Mouse (Mus musculus) neural tube, embryonic 11.5 days (tissue): Measurements from ENCODE around the gene Gm1553. TPM values are rescaled to one million over a fixed set of nuclear protein-coding genes. Genes with fewer than 3 reads are reported as not detected.

Experiments used
- ATAC-seq: fragments of 200-750 bp; cut with Nextera tagmentation; 2 replicates; pipeline ENCODE4 v1.8.0; 2017; ENCODE audit warnings: moderate number of reproducible peaks, mild to moderate bottlenecking, moderate TSS enrichment, moderate library complexity; ENCODE audit not compliant: insufficient read depth, low FRiP score, low TSS enrichment
- DNase-seq: peaks from one replicate; pipeline ENCODE4 v3.0.0-alpha.2; 2015; ENCODE audit warnings: low spot score
- H3K27ac ChIP-seq: fragments of 300-500 bp; sonication (generic); 2 replicates; pipeline ENCODE4 v1.5.1; 2014; ENCODE audit warnings: low read depth, mild to moderate bottlenecking, low read length
- H3K27me3 ChIP-seq: fragments of 300-500 bp; sonication (generic); 2 replicates; pipeline ENCODE4 v1.6.1; 2014; ENCODE audit warnings: mild to moderate bottlenecking, low read length, mixed read lengths; ENCODE audit not compliant: control insufficient read depth, insufficient read depth
- H3K36me3 ChIP-seq: fragments of 300-500 bp; sonication (generic); 2 replicates; pipeline ENCODE4 v1.6.1; 2014; ENCODE audit warnings: mild to moderate bottlenecking, low read length, moderate library complexity, mixed read lengths; ENCODE audit not compliant: control insufficient read depth, insufficient read depth
- H3K4me1 ChIP-seq: fragments of 300-500 bp; sonication (generic); 2 replicates; pipeline ENCODE4 v1.6.1; 2014; ENCODE audit warnings: low read length, mixed read lengths; ENCODE audit not compliant: control insufficient read depth, insufficient read depth
- H3K4me2 ChIP-seq: fragments of 300-500 bp; sonication (generic); 2 replicates; pipeline ENCODE4 v1.6.1; 2014; ENCODE audit warnings: low read depth, mild to moderate bottlenecking, moderate library complexity
- H3K4me3 ChIP-seq: fragments of 300-500 bp; sonication (generic); 2 replicates; pipeline ENCODE4 v1.5.1; 2014; ENCODE audit warnings: low read depth, low read length
- H3K9ac ChIP-seq: fragments of 300-500 bp; sonication (generic); 2 replicates; pipeline ENCODE4 v1.6.1; 2014; ENCODE audit warnings: mild to moderate bottlenecking, low read length
- H3K9me3 ChIP-seq: fragments of 300-500 bp; sonication (generic); 2 replicates; pipeline ENCODE4 v1.6.1; 2016; ENCODE audit warnings: low read length; ENCODE audit not compliant: control insufficient read depth
- WGBS: fragments of 180-500 bp; shearing (Covaris S2); extraction: QIAGEN DNeasy Blood & Tissue Kit; methylation state at CpG from one replicate; pipeline ENCODE4 v1.1.7; 2014; 5-methylcytosine and 5-hydroxymethylcytosine counted together
- polyA plus RNA-seq: library from polyadenylated mRNA; unstranded; fragments of >200 nt; fragmentation: Nextera tagmentation; extraction: Ambion mirVana; gene quantifications from 2 replicates; pipeline ENCODE4 v1.2.1, GENCODE M21; 2014

Gm1553 gene
- not detected in 2 replicates for polyA plus RNA-seq

DNA sequence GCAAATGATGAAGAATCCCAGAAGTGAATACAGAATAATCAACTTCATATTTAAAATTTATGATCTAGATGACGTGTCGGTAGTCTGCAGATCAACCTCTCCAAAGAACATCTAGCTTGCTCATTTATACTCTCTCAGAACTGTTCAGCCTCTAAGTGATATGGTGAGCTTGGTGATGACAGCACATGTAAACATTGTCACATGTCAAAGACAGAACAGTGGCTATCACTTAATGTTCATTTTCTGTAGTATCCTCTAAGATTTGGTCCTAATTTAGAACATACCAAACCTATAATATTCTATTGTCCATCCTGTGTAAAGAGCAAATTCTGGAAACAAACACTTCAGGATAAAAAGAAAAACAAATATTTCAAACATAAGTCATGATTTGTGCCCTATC, at the start of gene Gm1553:
Gene Gm1553 (minus strand): TSS at position 101 of the 400 bp plus-strand sequence.
- H3K9me3 ChIP-seq, result no peaks in the 10 kb centered on the region
- H3K36me3 ChIP-seq, result no peaks in the 10 kb centered on the region
- ATAC-seq (no peak), DNase-seq (no peak)
- H3K27ac ChIP-seq, result no peak within 1 kb of the TSS
- H3K27me3 ChIP-seq, result no peaks in the 10 kb centered on the region
- H3K4me1 ChIP-seq, result no peaks in the 10 kb centered on the region
- 82% methylated on average over 2 of the region's 2 CpGs for WGBS
- H3K4me3 ChIP-seq, result no peak within 1 kb of the TSS
- H3K9ac ChIP-seq, result no peak within 1 kb of the TSS
- no peak within 1 kb of the TSS for H3K4me2 ChIP-seq

Other genes starting within 250 kb of the Gm1553 start
- not detected in 2 replicates for gene 4932415D10Rik, start 176.0 kb downstream of the Gm1553 start, polyA plus RNA-seq
- gene Gm4924, start 138.4 kb downstream of the Gm1553 start, polyA plus RNA-seq, result 7.8 and 9.8 TPM in 2 replicates
- 33.2 and 40.1 TPM in 2 replicates for gene 1190007I07Rik, start 130.6 kb upstream of the Gm1553 start, polyA plus RNA-seq
- gene Tdg, start 137.2 kb upstream of the Gm1553 start, polyA plus RNA-seq, result 321 and 343 TPM in 2 replicates
- 2.2 and 4.4 TPM in 2 replicates for gene Glt8d2, start 198.0 kb upstream of the Gm1553 start, polyA plus RNA-seq
- gene Hcfc2, start 203.5 kb upstream of the Gm1553 start, polyA plus RNA-seq, result 36.4 and 36.6 TPM in 2 replicates